Mouse (Mus musculus) E14TG2a.4 (cell line): Measurements from ENCODE around the gene Snx4.

ENCODE experiments used
- CTCF ChIP-seq: conservative IDR thresholded peaks from 2 replicates; pipeline ENCODE4 v1.5.1; 2014; ENCODE audit warnings: low read length
- POU5F1 ChIP-seq: IDR thresholded peaks from 2 replicates; pipeline ENCODE4 v1.6.1; 2014; ENCODE audit warnings: low read length, borderline replicate concordance

DNA sequence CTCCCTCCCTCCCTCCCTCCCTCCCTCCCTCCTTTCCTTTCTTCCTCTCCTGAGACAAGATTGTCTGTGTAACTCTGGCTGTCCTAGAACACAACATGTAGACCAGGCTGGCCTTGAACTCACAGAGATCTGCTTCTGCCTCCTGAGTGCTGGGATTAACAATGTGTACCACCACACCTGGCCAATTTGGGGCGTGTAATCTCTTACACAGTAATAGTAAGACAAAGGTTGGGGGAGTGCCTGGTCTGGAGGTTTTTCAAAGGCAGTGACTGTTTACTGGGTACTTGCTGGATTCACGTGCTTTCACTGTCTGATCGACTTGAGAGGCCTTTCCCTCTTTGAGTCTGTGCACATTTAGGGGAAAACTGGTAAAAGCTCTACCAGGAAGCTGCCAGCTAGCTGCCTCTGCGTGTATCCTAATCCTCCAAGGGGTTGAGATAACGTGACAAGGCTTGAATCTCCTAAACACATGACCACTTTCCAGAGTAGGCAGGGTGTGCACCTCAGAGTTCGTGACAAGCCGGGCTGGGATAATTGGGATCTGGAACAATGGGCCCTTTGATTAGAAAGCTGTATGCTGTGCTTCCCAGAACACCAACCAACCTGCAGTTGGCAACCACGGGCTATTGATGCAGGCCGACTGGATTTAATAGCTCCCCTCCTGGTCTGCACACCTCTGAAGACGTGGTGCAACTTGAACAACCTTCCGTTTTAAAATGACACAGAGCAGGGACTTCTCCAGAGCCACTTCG lies 74.6 kb downstream of the Snx4 start:
- TF ChIP-seq CTCF (no peak), POU5F1 (no peak)
